Mouse (Mus musculus): ENCODE measurements around the gene AC131692.1. TPM values are rescaled to one million over a fixed set of nuclear protein-coding genes. Genes with fewer than 3 reads are reported as not detected.
"Not testable (repeated sequence)": the region's sequence is repeated elsewhere in the genome, so short reads cannot be mapped to it uniquely, and the experiment has no call there.

AC131692.1 gene
- polyA plus RNA-seq, 1 experiment from 2014 or later, result not detected

- Histone ChIP-seq H3K9ac (ENCODE audit: low read length) (no peak overlapping the region), H3K27ac (replicated peaks in 1 of 2; ENCODE audit: control insufficient read depth in 1 of 2, insufficient read depth in 1 of 2, low read depth in 2 of 2, low read length in 2 of 2) (no peak overlapping the region), H3K4me1 (ENCODE audit: control insufficient read depth in 2 of 2, insufficient read depth in 2 of 2, low read length in 2 of 2) (peaks cover 0 to 6% of the 10 kb centered on the region in 2 experiments; a peak in 2 of 4 replicates), H3K36me3 (ENCODE audit: control insufficient read depth, insufficient read depth, low read length) (0 out of 2 replicates have a peak, but pooled peaks cover 10% of the 10 kb centered on the region), H3K4me3 (ENCODE audit: control insufficient read depth in 1 of 2, insufficient read depth in 1 of 2, low read depth in 1 of 2, low read length in 2 of 2) (no peak overlapping the region), H3K4me2 (ENCODE audit: low read length) (no peak overlapping the region), H3K9me3 (ENCODE audit: control insufficient read depth, low read length) (no peaks in the 10 kb centered on the region), H3K27me3 (ENCODE audit: control insufficient read depth, insufficient read depth, low read length) (no peaks in the 10 kb centered on the region)
- WGBS, result 85% methylated on average over 8 of the region's 8 CpGs
- no peak for ATAC-seq (ENCODE audit: insufficient number of reproducible peaks, insufficient read depth, low FRiP score, low read depth)
These were observed 29.1 kb downstream of the AC131692.1 start for GRCm38 (mm10) chr19:6123330-6123729.

GRCm38 (mm10) chr19:6124898-6125297, 30.7 kb downstream of the AC131692.1 start:
- WGBS, result 65% methylated on average over 2 of the region's 2 CpGs
- H3K36me3 ChIP-seq (ENCODE audit: control insufficient read depth, insufficient read depth, low read length), result 0 out of 2 replicates have a peak, but pooled peaks cover 10% of the 10 kb centered on the region
- no peak overlapping the region for H3K27ac ChIP-seq (replicated peaks in 1 of 2; ENCODE audit: control insufficient read depth in 1 of 2, insufficient read depth in 1 of 2, low read depth in 2 of 2, low read length in 2 of 2)
- H3K4me3 ChIP-seq (ENCODE audit: control insufficient read depth in 1 of 2, insufficient read depth in 1 of 2, low read depth in 1 of 2, low read length in 2 of 2), result no peak overlapping the region
- H3K9me3 ChIP-seq (ENCODE audit: control insufficient read depth, low read length), result no peaks in the 10 kb centered on the region
- H3K27me3 ChIP-seq (ENCODE audit: control insufficient read depth, insufficient read depth, low read length), result no peaks in the 10 kb centered on the region
- no peaks in the 10 kb centered on the region for H3K4me1 ChIP-seq (ENCODE audit: control insufficient read depth in 2 of 2, insufficient read depth in 2 of 2, low read length in 2 of 2)
- ATAC-seq (ENCODE audit: insufficient number of reproducible peaks, insufficient read depth, low FRiP score, low read depth), result no peak
- H3K9ac ChIP-seq (ENCODE audit: low read length), result no peak overlapping the region
- H3K4me2 ChIP-seq (ENCODE audit: low read length), result no peak overlapping the region

GRCm38 (mm10) chr19:6126289-6126688, 32.1 kb downstream of the AC131692.1 start:
- no peak for ATAC-seq (ENCODE audit: insufficient number of reproducible peaks, insufficient read depth, low FRiP score, low read depth)
- H3K4me2 ChIP-seq (ENCODE audit: low read length), result no peak overlapping the region
- no peaks in the 10 kb centered on the region for H3K27me3 ChIP-seq (ENCODE audit: control insufficient read depth, insufficient read depth, low read length)

GRCm38 (mm10) chr19:6126789-6127580, 32.8 kb downstream of the AC131692.1 start:
- H3K27me3 ChIP-seq (ENCODE audit: control insufficient read depth, insufficient read depth, low read length), result no peaks in the 10 kb centered on the region
- peak overlapping the region; percentile 73 for H3K9ac ChIP-seq (ENCODE audit: low read length)
- 69% methylated on average over 10 of the region's 10 CpGs for WGBS
- H3K4me1 ChIP-seq (ENCODE audit: control insufficient read depth in 2 of 2, insufficient read depth in 2 of 2, low read length in 2 of 2), result no peaks in the 10 kb centered on the region
- H3K36me3 ChIP-seq (ENCODE audit: control insufficient read depth, insufficient read depth, low read length), result 0 out of 2 replicates have a peak, but pooled peaks cover 7% of the 10 kb centered on the region
- ATAC-seq (ENCODE audit: insufficient number of reproducible peaks, insufficient read depth, low FRiP score, low read depth), result no peak
- H3K4me3 ChIP-seq (ENCODE audit: control insufficient read depth in 1 of 2, insufficient read depth in 1 of 2, low read depth in 1 of 2, low read length in 2 of 2), result peak overlapping the region; percentile 55 to 72
- peak overlapping the region; percentile 67 for H3K4me2 ChIP-seq (ENCODE audit: low read length)
- peak overlapping the region; percentile 81 to 88 for H3K27ac ChIP-seq (replicated peaks in 1 of 2; ENCODE audit: control insufficient read depth in 1 of 2, insufficient read depth in 1 of 2, low read depth in 2 of 2, low read length in 2 of 2)
- H3K9me3 ChIP-seq (ENCODE audit: control insufficient read depth, low read length), result no peaks in the 10 kb centered on the region

More at GRCm38 (mm10) chr19:6126289-6126688, 32.1 kb downstream of the AC131692.1 start:
- no peak overlapping the region for H3K9ac ChIP-seq (ENCODE audit: low read length)
- no peaks in the 10 kb centered on the region for H3K4me1 ChIP-seq (ENCODE audit: control insufficient read depth in 2 of 2, insufficient read depth in 2 of 2, low read length in 2 of 2)
- no peak overlapping the region for H3K27ac ChIP-seq (replicated peaks in 1 of 2; ENCODE audit: control insufficient read depth in 1 of 2, insufficient read depth in 1 of 2, low read depth in 2 of 2, low read length in 2 of 2)
- no peaks in the 10 kb centered on the region for H3K9me3 ChIP-seq (ENCODE audit: control insufficient read depth, low read length)
- no peak overlapping the region for H3K4me3 ChIP-seq (ENCODE audit: control insufficient read depth in 1 of 2, insufficient read depth in 1 of 2, low read depth in 1 of 2, low read length in 2 of 2)
- 0 out of 2 replicates have a peak, but pooled peaks cover 10% of the 10 kb centered on the region for H3K36me3 ChIP-seq (ENCODE audit: control insufficient read depth, insufficient read depth, low read length)
- WGBS, result 23% methylated on average over 4 of the region's 4 CpGs

- under 1% methylated on average over 32 of the region's 32 CpGs for WGBS
These were observed 33.6 kb downstream of the AC131692.1 start, which contains the start of gene Snx15 for GRCm38 (mm10) chr19:6127760-6128341. TSS of gene Snx15 (minus strand) at chr19:6128304.

GRCm38 (mm10) chr19:6130414-6131128, 36.4 kb downstream of the AC131692.1 start:
- ATAC-seq (ENCODE audit: insufficient number of reproducible peaks, insufficient read depth, low FRiP score, low read depth); H3K4me3 ChIP-seq (ENCODE audit: control insufficient read depth in 1 of 2, insufficient read depth in 1 of 2, low read depth in 1 of 2, low read length in 2 of 2); H3K4me1 ChIP-seq (ENCODE audit: control insufficient read depth in 2 of 2, insufficient read depth in 2 of 2, low read length in 2 of 2); H3K4me2 ChIP-seq (ENCODE audit: low read length); H3K27me3 ChIP-seq (ENCODE audit: control insufficient read depth, insufficient read depth, low read length); H3K9me3 ChIP-seq (ENCODE audit: control insufficient read depth, low read length); H3K9ac ChIP-seq (ENCODE audit: low read length); H3K27ac ChIP-seq (replicated peaks in 1 of 2; ENCODE audit: control insufficient read depth in 1 of 2, insufficient read depth in 1 of 2, low read depth in 2 of 2, low read length in 2 of 2): not testable (repeated sequence)
- WGBS, result 70% methylated on average over 7 of the region's 7 CpGs
- H3K36me3 ChIP-seq (ENCODE audit: control insufficient read depth, insufficient read depth, low read length), result peaks cover 16% of the 10 kb centered on the region

More at GRCm38 (mm10) chr19:6127760-6128341, 33.6 kb downstream of the AC131692.1 start, which contains the start of gene Snx15:
- Histone ChIP-seq H3K27ac (replicated peaks in 1 of 2; ENCODE audit: control insufficient read depth in 1 of 2, insufficient read depth in 1 of 2, low read depth in 2 of 2, low read length in 2 of 2) (peak within 1 kb of the TSS; percentile 81 to 88), H3K4me1 (ENCODE audit: control insufficient read depth in 2 of 2, insufficient read depth in 2 of 2, low read length in 2 of 2) (no peaks in the 10 kb centered on the region), H3K4me2 (ENCODE audit: low read length) (peak within 1 kb of the TSS; percentile 67), H3K27me3 (ENCODE audit: control insufficient read depth, insufficient read depth, low read length) (no peaks in the 10 kb centered on the region), H3K9me3 (ENCODE audit: control insufficient read depth, low read length) (no peaks in the 10 kb centered on the region), H3K36me3 (ENCODE audit: control insufficient read depth, insufficient read depth, low read length) (0 out of 2 replicates have a peak, but pooled peaks cover 7% of the 10 kb centered on the region), H3K9ac (ENCODE audit: low read length) (peak within 1 kb of the TSS; percentile 73), H3K4me3 (ENCODE audit: control insufficient read depth in 1 of 2, insufficient read depth in 1 of 2, low read depth in 1 of 2, low read length in 2 of 2) (peak within 1 kb of the TSS; percentile 55 to 72)
- peak; percentile 91 for ATAC-seq (ENCODE audit: insufficient number of reproducible peaks, insufficient read depth, low FRiP score, low read depth)

GRCm38 (mm10) chr19:6132171-6132827, 38.1 kb downstream of the AC131692.1 start:
- 77% methylated on average over 7 of the region's 7 CpGs for WGBS
- H3K4me3 ChIP-seq (ENCODE audit: control insufficient read depth in 1 of 2, insufficient read depth in 1 of 2, low read depth in 1 of 2, low read length in 2 of 2), result no peak overlapping the region
- peaks cover 33% of the 10 kb centered on the region for H3K36me3 ChIP-seq (ENCODE audit: control insufficient read depth, insufficient read depth, low read length)
- no peak for ATAC-seq (ENCODE audit: insufficient number of reproducible peaks, insufficient read depth, low FRiP score, low read depth)
- H3K9ac ChIP-seq (ENCODE audit: low read length), result no peak overlapping the region
- H3K27me3 ChIP-seq (ENCODE audit: control insufficient read depth, insufficient read depth, low read length), result no peaks in the 10 kb centered on the region
- H3K4me1 ChIP-seq (ENCODE audit: control insufficient read depth in 2 of 2, insufficient read depth in 2 of 2, low read length in 2 of 2), result no peaks in the 10 kb centered on the region
- H3K9me3 ChIP-seq (ENCODE audit: control insufficient read depth, low read length), result no peaks in the 10 kb centered on the region
- no peak overlapping the region for H3K27ac ChIP-seq (replicated peaks in 1 of 2; ENCODE audit: control insufficient read depth in 1 of 2, insufficient read depth in 1 of 2, low read depth in 2 of 2, low read length in 2 of 2)
- H3K4me2 ChIP-seq (ENCODE audit: low read length), result no peak overlapping the region

Measured in heart, embryonic 14.5 days (tissue).